Mouse (Mus musculus): Measurements from ENCODE around the gene Ttc21b. TPM values are rescaled to one million over a fixed set of nuclear protein-coding genes. Genes with fewer than 3 reads are reported as not detected.

Gene Ttc21b
- 14.8 and 15.5 TPM in 2 replicates for polyA plus RNA-seq (2015; fragmentation: Nextera tagmentation; extraction: Ambion mirVana)

DNA sequence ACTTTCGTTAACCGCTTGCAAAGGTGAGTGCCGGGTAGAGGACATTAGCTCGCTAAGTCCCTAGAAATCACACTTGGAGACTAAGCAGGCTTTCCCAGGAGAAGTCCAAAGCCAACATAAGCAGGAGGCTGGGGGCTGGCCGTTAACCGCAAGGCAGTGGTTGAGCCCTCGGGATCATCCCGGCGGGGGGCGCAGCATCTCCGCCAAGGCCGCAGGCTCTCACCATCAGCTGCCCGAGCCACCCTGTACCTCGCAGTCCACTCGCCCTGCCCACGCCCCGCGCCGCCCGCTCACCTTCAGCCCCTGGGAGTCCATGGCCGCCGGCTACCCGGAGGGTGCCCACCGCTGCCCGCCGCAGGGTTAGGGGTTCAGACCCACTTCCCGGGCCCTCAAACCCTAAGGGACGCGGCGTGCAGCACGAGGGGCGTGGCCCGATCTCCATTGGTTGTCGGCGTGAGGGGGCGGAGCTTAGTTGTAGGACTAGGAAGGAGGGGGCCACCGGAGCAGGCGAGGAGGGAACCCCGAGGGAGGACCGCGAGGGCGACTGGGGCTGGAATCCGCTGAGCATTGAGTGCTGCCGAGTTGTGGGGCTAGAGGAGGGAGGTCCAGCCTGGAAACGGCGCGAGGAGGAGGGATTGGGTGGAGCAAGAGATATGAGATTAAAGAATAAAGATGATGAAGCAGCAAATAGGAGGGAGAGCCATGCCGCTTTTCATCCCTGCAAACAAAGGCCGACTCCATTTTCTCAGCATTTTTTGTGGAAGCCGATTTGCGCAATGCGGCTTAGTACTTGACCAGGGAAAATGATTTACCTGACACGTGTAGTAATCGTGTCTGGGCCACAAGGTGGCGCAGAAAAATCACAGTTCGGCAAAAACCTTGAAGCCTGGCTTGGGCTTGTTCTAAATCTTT, at the start of gene Ttc21b:
Ttc21b (minus strand) TSS at position 398 of the 912 bp plus-strand sequence.
- under 1% methylated on average over 55 of the region's 56 CpGs for WGBS
- Histone ChIP-seq H3K36me3 (ENCODE audit: control insufficient read depth, insufficient read depth) (peaks cover 5% of the 10 kb centered on the region), H3K4me3 (replicated peaks; ENCODE audit: low read length) (peak within 1 kb of the TSS; percentile 70), H3K27ac (ENCODE audit: low read length) (peak within 1 kb of the TSS; percentile 80), H3K9me3 (ENCODE audit: control insufficient read depth, low read length) (no peaks in the 10 kb centered on the region), H3K27me3 (replicated peaks; ENCODE audit: control insufficient read depth, insufficient read depth, low read length) (no peaks in the 10 kb centered on the region), H3K9ac (replicated peaks; ENCODE audit: low read depth, low read length) (peak within 1 kb of the TSS; percentile 78), H3K4me1 (replicated peaks; ENCODE audit: control insufficient read depth, insufficient read depth, low read length) (peaks cover 16% of the 10 kb centered on the region), H3K4me2 (ENCODE audit: low read length) (peak within 1 kb of the TSS; percentile 64)
- peak; percentile 99 for ATAC-seq

DNA sequence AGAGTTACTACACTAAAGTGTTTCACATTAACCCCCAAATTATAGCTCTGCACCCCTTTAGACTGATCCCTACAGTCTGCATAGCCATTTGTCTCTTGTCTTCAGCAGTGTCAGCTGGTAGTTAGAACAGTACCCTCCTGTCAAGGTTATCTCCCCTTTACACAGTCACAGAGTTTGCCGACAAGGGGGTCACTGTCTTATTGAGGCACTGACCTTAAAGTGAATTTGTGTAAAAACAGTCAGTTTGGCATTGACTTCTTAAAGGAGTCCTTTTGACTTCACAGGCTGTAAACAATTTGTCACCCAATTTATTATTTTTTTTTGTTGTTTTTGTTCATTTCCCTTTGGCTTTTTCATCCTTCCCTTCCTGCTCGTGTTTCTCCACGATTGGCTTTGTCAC, 16.1 kb upstream of the Ttc21b start:
- WGBS, result 92% methylated on average over 3 of the region's 3 CpGs
- no peak for ATAC-seq
- no peaks in the 10 kb centered on the region for H3K4me1 ChIP-seq (replicated peaks; ENCODE audit: control insufficient read depth, insufficient read depth, low read length)
- peaks cover 2% of the 10 kb centered on the region; the same call in 1 of the 2 replicates for H3K36me3 ChIP-seq (ENCODE audit: control insufficient read depth, insufficient read depth)
- no peak overlapping the region for H3K4me2 ChIP-seq (ENCODE audit: low read length)
- no peak overlapping the region for H3K4me3 ChIP-seq (replicated peaks; ENCODE audit: low read length)
- H3K27me3 ChIP-seq (replicated peaks; ENCODE audit: control insufficient read depth, insufficient read depth, low read length), result no peaks in the 10 kb centered on the region
- no peaks in the 10 kb centered on the region for H3K9me3 ChIP-seq (ENCODE audit: control insufficient read depth, low read length)
- no peak overlapping the region for H3K9ac ChIP-seq (replicated peaks; ENCODE audit: low read depth, low read length)
- H3K27ac ChIP-seq (ENCODE audit: low read length), result no peak overlapping the region

GRCm38 (mm10) chr2:66244013-66244412, 12.4 kb downstream of the Ttc21b start:
- peaks cover 30% of the 10 kb centered on the region for H3K36me3 ChIP-seq (ENCODE audit: control insufficient read depth, insufficient read depth)
- no peaks in the 10 kb centered on the region for H3K9me3 ChIP-seq (ENCODE audit: control insufficient read depth, low read length)
- no peak overlapping the region for H3K4me3 ChIP-seq (replicated peaks; ENCODE audit: low read length)
- no peak for ATAC-seq
- H3K27ac ChIP-seq (ENCODE audit: low read length), result no peak overlapping the region
- no peaks in the 10 kb centered on the region for H3K27me3 ChIP-seq (replicated peaks; ENCODE audit: control insufficient read depth, insufficient read depth, low read length)
- 71% methylated on average over 1 of the region's 1 CpGs for WGBS
- H3K9ac ChIP-seq (replicated peaks; ENCODE audit: low read depth, low read length), result no peak overlapping the region
- H3K4me2 ChIP-seq (ENCODE audit: low read length), result no peak overlapping the region
- H3K4me1 ChIP-seq (replicated peaks; ENCODE audit: control insufficient read depth, insufficient read depth, low read length), result no peaks in the 10 kb centered on the region

DNA sequence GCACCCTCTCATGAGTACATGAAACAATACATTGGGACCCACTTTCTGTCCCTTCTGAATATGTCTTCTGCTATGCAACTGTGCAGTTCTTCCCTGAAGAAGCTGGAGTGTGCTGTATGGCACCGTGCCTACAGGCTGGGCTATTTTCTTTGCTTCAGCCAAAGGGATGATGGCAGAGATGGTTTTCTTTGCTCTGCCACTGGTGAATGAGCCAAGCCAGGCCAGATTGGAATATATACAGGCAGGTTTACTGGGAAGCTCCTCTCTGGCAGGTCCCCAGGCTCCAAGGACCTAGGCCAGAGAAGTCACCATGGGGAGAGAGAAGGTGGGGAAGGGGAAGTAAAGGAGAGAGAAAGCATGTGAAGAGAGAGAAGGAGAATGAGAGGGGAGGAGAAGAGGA, 16.1 kb downstream of the Ttc21b start:
- Histone ChIP-seq H3K27ac (ENCODE audit: low read length) (no peak overlapping the region), H3K4me1 (replicated peaks; ENCODE audit: control insufficient read depth, insufficient read depth, low read length) (no peaks in the 10 kb centered on the region), H3K9ac (replicated peaks; ENCODE audit: low read depth, low read length) (no peak overlapping the region), H3K9me3 (ENCODE audit: control insufficient read depth, low read length) (no peaks in the 10 kb centered on the region), H3K4me2 (ENCODE audit: low read length) (no peak overlapping the region), H3K36me3 (ENCODE audit: control insufficient read depth, insufficient read depth) (peaks cover 14% of the 10 kb centered on the region), H3K27me3 (replicated peaks; ENCODE audit: control insufficient read depth, insufficient read depth, low read length) (no peaks in the 10 kb centered on the region), H3K4me3 (replicated peaks; ENCODE audit: low read length) (no peak overlapping the region)
- 83% methylated on average over 1 of the region's 1 CpGs for WGBS
- no peak for ATAC-seq

- H3K4me2 ChIP-seq (ENCODE audit: low read length), result no peak overlapping the region
- no peak overlapping the region for H3K4me3 ChIP-seq (replicated peaks; ENCODE audit: low read length)
- WGBS, result 94% methylated on average over 5 of the region's 5 CpGs
- H3K27ac ChIP-seq (ENCODE audit: low read length), result no peak overlapping the region
- no peaks in the 10 kb centered on the region for H3K4me1 ChIP-seq (replicated peaks; ENCODE audit: control insufficient read depth, insufficient read depth, low read length)
- H3K9me3 ChIP-seq (ENCODE audit: control insufficient read depth, low read length), result no peaks in the 10 kb centered on the region
- H3K9ac ChIP-seq (replicated peaks; ENCODE audit: low read depth, low read length), result no peak overlapping the region
- H3K27me3 ChIP-seq (replicated peaks; ENCODE audit: control insufficient read depth, insufficient read depth, low read length), result no peaks in the 10 kb centered on the region
- ATAC-seq, result no peak
- peaks cover 16% of the 10 kb centered on the region for H3K36me3 ChIP-seq (ENCODE audit: control insufficient read depth, insufficient read depth)
Measured at GRCm38 (mm10) chr2:66238886-66239285, 17.5 kb downstream of the Ttc21b start.

DNA sequence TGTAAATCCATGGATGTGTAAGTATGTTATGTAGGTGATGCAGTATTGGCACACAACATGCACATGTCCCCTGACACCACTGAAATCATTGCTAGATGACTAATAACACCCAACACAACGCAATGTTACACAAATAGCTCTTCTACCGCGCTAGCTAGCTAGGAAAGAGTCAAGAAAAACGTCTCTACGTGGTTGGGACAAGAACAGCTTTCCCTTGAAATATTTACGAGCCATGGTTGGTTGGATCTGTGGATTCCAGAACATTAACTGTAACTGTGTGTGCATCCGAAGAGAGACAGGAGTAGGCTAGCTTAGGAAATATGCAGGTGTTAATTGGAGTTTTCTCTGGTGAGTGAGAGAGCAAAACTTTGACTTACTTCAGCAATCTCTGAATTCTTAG, 35.5 kb downstream of the Ttc21b start:
- ATAC-seq, result no peak
- 93% methylated on average over 7 of the region's 7 CpGs for WGBS
- Histone ChIP-seq H3K4me3 (replicated peaks; ENCODE audit: low read length) (no peak overlapping the region), H3K9ac (replicated peaks; ENCODE audit: low read depth, low read length) (no peak overlapping the region), H3K9me3 (ENCODE audit: control insufficient read depth, low read length) (no peaks in the 10 kb centered on the region), H3K36me3 (ENCODE audit: control insufficient read depth, insufficient read depth) (peaks cover 21% of the 10 kb centered on the region), H3K27me3 (replicated peaks; ENCODE audit: control insufficient read depth, insufficient read depth, low read length) (no peaks in the 10 kb centered on the region), H3K27ac (ENCODE audit: low read length) (no peak overlapping the region), H3K4me1 (replicated peaks; ENCODE audit: control insufficient read depth, insufficient read depth, low read length) (no peaks in the 10 kb centered on the region), H3K4me2 (ENCODE audit: low read length) (no peak overlapping the region)

DNA sequence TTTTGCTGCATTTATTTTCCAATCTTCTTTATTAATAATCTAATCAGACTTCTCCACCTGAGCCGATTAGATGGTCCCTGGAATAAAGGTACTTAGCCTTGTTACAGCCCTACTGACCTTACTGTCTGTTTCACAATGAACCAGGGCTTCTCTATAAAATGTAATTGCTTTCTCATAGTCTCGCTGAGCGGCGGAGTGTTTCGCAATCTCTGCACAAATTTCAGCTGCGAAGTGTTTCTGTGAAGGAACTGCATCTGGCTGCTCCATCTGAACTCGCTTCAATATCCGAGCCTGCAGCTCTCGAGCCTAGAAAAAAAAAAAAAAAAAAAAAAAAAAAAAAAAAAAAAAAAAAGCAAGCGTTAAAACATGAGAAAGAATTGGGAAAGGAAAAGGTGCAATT, 46.5 kb downstream of the Ttc21b start:
- Histone ChIP-seq H3K4me2 (ENCODE audit: low read length) (no peak overlapping the region), H3K4me1 (replicated peaks; ENCODE audit: control insufficient read depth, insufficient read depth, low read length) (no peaks in the 10 kb centered on the region), H3K27ac (ENCODE audit: low read length) (no peak overlapping the region), H3K27me3 (replicated peaks; ENCODE audit: control insufficient read depth, insufficient read depth, low read length) (no peaks in the 10 kb centered on the region), H3K36me3 (ENCODE audit: control insufficient read depth, insufficient read depth) (peaks cover 15% of the 10 kb centered on the region), H3K9me3 (ENCODE audit: control insufficient read depth, low read length) (no peaks in the 10 kb centered on the region), H3K9ac (replicated peaks; ENCODE audit: low read depth, low read length) (no peak overlapping the region), H3K4me3 (replicated peaks; ENCODE audit: low read length) (no peak overlapping the region)
- no peak for ATAC-seq
- 85% methylated on average over 10 of the region's 10 CpGs for WGBS

GRCm38 (mm10) chr2:66209353-66209752, 47.1 kb downstream of the Ttc21b start:
- WGBS, result 95% methylated on average over 13 of the region's 13 CpGs
- no peaks in the 10 kb centered on the region for H3K9me3 ChIP-seq (ENCODE audit: control insufficient read depth, low read length)
- no peaks in the 10 kb centered on the region for H3K27me3 ChIP-seq (replicated peaks; ENCODE audit: control insufficient read depth, insufficient read depth, low read length)
- H3K4me2 ChIP-seq (ENCODE audit: low read length), result no peak overlapping the region
- H3K36me3 ChIP-seq (ENCODE audit: control insufficient read depth, insufficient read depth), result peaks cover 15% of the 10 kb centered on the region
- H3K9ac ChIP-seq (replicated peaks; ENCODE audit: low read depth, low read length), result no peak overlapping the region
- no peaks in the 10 kb centered on the region for H3K4me1 ChIP-seq (replicated peaks; ENCODE audit: control insufficient read depth, insufficient read depth, low read length)
- H3K27ac ChIP-seq (ENCODE audit: low read length), result no peak overlapping the region
- H3K4me3 ChIP-seq (replicated peaks; ENCODE audit: low read length), result no peak overlapping the region
- no peak for ATAC-seq

GRCm38 (mm10) chr2:66206796-66207195, 49.6 kb downstream of the Ttc21b start:
- 94% methylated on average over 2 of the region's 2 CpGs for WGBS
- Histone ChIP-seq H3K36me3 (ENCODE audit: control insufficient read depth, insufficient read depth) (peaks cover 15% of the 10 kb centered on the region), H3K4me1 (replicated peaks; ENCODE audit: control insufficient read depth, insufficient read depth, low read length) (no peaks in the 10 kb centered on the region), H3K9me3 (ENCODE audit: control insufficient read depth, low read length) (no peaks in the 10 kb centered on the region), H3K27ac (ENCODE audit: low read length) (no peak overlapping the region), H3K27me3 (replicated peaks; ENCODE audit: control insufficient read depth, insufficient read depth, low read length) (no peaks in the 10 kb centered on the region), H3K9ac (replicated peaks; ENCODE audit: low read depth, low read length) (no peak overlapping the region), H3K4me3 (replicated peaks; ENCODE audit: low read length) (no peak overlapping the region), H3K4me2 (ENCODE audit: low read length) (no peak overlapping the region)
- no peak for ATAC-seq

Measured in forebrain, embryonic 16.5 days (tissue).